Mouse (Mus musculus) megakaryocyte, adult 5-6 weeks (primary cell): ENCODE measurements around the gene Mindy3. TPM values are rescaled to one million over a fixed set of nuclear protein-coding genes. Genes with fewer than 3 reads are reported as not detected.
"Not testable (repeated sequence)": the region's sequence is repeated elsewhere in the genome, so short reads cannot be mapped to it uniquely, and the experiment has no call there.

Experiments
- ATAC-seq: 2 replicates; pipeline ENCODE4 v1.8.0; 2016; ENCODE audit warnings: mild to moderate bottlenecking, inconsistent platforms; ENCODE audit not compliant: poor library complexity, severe bottlenecking
- total RNA-seq, 2 experiments: library from RNA; stranded (forward) in 1 of 2; stranded (reverse) in 1 of 2; fragments of 153-499, 151-499 nt in 1 of 2; fragments of 221-1000, 200-1000 nt in 1 of 2; gene quantifications; 2 replicates each; pipeline versions ENCODE4 v1.2.3 to v1.2.4; 2015 to 2017

Gene Mindy3
- total RNA-seq (2015) (73.5 and 82.3 TPM in 2 replicates), total RNA-seq (2017) (33.0 and 35.3 TPM in 2 replicates)

DNA sequence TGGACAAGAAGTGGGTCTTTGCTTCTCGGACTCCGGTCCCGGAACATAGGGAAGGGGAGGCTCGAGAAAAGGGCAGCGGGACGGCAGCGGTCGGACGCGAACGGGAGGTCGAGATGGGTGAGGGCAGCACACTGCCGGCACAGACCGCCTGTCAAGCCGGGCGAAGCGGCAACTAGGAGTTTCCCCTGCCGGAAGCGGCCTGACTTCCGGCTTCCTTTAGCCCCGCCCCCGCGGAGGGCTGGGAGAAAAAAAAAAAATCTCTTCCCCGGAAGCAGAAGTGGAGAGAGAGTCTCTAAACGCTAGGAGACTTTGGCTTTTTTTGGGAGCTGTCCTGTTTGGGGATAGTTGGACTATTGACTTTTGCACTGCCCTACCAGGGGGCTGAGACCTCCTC is at the start of gene Mindy3:
Gene Mindy3, minus strand, starts transcription at position 209 of the 394 bp plus-strand sequence.
- ATAC-seq, result peak; percentile 95

DNA sequence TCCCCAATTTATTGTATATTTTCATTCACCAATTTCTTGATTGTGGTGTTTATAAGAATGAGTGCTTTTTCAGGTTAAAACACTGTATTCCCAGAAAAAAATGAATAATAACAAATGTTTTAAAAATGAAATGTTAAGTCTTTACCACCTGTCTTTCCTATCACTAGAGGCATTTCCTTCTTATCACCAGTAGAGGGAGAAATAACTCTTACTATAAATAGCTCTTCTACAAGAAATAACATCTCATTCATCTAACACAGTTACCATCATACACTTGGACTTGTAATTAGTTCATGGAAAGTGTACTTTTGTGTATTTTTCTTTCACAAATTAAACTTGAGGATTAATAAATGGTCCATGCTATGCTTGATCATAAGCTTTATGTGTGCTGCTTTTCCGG is 40.5 kb upstream of the Mindy3 start:
- no peak for ATAC-seq

DNA sequence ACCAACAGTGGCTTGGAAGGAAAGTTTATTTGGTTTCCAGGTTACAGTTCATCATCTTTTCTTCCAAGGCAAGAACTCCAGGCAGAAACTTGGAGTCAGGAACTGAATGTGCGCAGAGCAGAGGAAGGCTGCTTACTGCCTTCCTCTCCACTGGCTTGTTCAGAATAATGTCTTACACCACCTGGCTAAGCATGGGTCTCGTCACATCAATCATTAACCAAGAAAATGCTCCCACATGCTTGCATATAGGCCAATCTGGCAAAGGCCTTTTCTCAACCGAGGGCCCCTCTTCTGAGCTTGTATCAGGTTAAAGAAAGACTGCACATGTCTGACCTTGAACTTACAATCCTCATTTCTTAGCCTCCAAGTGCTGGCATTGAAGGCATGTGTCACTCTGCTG is 30.8 kb upstream of the Mindy3 start:
- ATAC-seq, result no peak

DNA sequence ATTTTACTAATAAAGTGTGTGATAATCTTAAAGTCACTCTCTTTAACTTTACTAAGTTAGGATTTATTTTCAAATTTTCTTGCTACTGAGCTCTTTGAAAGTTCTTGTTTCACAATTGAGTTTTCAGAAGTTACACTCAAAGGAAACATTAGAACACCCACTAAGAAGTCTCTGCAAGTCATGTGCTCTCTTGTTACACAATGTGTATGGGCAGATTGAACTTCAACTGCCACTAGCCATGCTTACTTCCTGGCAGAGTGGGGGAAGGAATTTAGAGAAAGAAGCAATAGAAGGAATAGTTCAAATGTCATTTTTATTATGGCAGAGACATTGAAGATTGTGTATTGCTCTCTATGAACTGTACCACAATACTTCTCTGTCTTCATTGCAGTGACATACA is 20.9 kb upstream of the Mindy3 start:
- ATAC-seq, result peak; percentile 90

DNA sequence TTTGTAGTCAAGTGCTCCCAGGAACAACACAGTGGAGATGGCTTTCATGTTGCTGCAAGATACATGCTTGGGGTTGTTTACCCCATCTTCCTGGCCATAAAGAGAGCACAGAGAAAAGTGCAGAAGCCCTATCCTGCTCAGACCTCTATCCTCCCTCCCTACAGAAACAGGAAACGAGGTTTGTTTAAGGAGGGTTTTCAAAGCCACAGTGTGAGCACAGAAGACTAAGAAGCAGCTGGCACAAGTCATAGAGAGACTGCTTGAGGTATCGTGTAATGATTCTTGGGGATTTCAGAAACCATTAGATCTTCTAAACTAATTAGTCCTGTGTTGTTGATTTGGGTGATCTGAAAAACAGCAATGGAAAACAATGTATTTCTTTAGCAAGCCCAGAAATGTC is 20.3 kb upstream of the Mindy3 start:
- peak; percentile 66 for ATAC-seq

DNA sequence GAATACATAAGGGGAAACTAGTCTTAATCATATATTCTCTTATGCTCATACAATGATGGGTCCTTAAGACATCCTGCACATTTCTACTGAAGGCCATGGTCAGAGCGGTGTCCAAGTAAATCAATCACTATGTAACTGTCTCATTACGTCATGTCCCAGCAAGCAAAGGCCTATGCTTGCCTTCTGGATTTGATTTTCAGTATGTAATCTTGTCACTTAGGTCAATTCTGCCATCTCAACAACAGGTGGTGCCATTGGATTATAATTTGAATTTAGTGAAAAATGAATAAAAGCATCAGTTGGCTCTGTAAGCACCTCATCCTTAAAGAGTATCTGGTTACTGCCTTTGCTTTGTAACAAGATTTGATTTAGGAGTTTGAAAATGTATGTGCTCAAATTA is 18.9 kb upstream of the Mindy3 start:
- peak; percentile 63 for ATAC-seq

DNA sequence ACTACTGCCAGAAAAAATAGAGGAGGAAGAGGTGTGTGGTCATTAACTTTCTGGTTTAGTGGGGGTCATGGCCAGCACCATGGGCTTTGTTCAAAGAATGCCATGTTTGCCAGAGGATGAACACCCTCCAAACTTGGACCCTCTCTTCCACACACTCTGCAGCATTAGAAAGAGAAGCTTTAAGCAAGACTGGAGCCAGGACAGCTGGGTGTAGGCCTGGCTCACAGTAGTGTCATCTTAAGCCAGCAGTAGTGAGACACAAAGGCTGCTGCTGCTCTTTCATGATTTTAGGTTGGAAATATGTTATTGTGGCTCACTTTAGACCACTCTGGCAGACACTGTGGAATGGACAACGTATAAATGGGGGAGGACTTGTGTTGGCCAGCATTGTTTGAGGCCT is 12.8 kb upstream of the Mindy3 start:
- no peak for ATAC-seq

DNA sequence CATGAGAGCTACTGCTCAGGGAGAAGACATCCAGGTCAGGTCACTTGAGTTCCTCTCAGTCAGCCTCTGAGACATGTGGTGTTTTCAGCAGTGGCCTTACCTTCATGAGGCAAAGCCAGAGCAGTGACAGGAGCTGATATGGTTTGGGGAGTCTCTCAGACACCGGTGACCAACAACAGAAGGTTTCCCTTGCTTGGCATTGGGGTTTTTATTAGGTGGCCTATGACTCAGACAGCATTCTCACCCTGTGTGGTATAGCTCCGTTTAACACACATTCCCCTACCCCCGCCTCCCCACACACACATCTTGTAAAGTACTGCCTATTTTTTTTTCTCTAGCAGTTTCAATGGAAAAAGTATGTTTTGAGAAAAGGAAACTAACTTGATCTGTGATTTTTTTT is 5.1 kb upstream of the Mindy3 start:
- no peak for ATAC-seq

DNA sequence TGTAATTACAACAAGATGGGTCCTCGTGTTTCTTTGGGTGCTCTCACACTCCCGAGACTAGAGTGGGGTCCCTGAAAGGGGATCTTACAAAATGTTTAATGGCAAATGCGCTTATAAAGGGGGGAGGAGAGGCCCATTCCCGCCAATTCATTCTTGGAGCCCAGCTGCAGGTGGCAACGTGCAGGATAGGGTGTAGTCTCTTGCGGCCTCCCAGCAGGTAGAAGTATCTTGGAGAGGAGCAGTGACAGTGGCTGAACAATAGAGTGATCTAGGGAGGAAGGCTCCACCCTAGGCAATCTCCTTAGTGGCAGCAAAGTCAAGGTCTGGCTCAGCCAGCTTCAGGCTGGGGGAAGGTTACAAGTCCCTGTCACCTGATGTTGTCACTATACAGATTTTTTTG is 4.2 kb upstream of the Mindy3 start:
- not testable (repeated sequence) for ATAC-seq

DNA sequence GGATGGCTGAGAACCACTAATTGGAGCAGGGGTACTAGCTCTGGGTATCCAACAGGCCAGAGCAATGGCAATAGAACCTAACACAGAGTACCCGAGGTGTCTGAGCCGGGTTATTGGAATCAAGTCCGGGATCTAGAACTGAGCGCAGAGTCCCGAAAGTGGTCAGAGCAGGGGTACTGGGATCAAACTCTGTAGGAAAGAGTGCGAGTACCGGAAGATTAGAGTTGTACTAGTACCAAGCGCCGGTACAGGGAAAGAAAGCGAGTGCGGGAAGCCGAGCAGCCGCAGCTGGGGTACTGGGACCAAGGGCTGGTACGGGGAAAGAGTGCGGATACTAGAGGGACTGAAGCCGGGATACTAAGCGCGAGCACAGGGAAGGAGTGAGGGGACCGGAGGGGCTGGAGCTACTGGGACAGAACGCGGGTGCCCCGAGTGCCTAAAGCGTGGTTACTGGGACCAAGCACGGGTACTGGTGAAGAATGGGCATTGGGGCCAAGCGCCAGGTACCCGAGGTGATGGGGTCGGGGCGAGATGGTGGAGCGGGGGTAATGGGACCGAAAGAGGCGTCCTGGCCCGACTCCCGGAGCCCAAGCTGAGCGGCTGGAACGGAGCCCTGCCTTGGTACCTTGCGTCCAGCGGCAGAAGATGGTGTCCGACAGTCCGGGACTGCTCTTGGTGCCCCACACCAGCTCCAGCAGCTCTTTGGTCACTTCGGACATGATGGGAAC is 572 bp downstream of the Mindy3 start:
- ATAC-seq, result peak; percentile 58

DNA sequence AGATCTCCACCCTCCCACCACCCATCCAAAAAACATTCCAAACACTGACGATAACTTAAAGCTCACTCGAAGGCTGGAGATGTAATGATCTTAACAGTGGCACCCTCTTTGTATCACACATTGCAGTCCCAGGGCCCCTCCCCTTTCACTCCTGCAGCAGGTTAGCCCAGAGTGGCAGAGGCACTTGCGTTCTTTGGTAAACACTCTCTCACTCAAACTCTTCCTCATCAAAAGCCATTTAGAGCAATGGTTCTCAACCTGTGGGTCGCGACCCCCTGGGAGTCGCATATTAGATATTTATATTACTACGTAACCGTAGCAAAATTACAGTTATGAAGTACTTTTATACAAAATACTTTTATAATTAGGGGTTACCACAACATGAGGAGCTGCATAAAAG is 1.1 kb downstream of the Mindy3 start:
- ATAC-seq, result peak; percentile 29

DNA sequence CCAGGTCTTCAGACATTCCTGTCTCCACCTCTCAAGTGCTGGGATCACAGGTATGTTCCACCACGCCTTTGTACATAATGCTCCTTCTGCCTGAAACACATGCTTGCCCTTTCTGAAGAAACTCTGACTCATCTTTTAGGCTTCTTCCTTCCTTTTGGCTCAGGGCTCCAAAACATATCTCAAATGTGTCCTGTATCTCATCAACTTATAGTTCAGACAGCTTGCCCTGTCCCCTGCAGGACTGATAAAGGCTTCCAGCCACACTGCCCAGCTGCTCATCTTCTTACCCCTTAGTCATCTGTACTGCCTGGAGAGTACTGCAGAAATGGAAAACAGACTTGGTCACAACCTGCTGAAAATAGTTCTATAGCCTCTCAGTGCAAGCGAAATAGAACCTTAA is 7.0 kb downstream of the Mindy3 start:
- no peak for ATAC-seq

DNA sequence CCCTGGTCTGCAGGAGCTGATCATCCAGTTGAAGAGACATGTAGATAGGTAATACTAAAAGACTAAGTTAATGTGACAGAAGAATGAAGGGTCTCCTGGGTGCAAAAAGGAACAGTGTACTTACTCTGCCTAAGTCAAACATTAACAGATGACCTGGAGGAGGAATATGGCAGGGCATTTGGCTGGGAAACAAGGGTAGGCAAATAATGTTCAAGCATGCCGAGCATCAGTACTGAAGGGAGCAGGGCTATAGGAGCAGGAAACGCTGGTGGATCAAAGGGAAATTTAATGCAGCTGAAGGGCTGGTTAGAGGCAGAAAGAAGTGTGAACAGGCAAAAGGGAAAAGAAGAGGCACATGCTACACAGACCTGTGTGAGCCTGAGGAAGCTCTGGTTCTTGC is 8.1 kb downstream of the Mindy3 start:
- no peak for ATAC-seq

DNA sequence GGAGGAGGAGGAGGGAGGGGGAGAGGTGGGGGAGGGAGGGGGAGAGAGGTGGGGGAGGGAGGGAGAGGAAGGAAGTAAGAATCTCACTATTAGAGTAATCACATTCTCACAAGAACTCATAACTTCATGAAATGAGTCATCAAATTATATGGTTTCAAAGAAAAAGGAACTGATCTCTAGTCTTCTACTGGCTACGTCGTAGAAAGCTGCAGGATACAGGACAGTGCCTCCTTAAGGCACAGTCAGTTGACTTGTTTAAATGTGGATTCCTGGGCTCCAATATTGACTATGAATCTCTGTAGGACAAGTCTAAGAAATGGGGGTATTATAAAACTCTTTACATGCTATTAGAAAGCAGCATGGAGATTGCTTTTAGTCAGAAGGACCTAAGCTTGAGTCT is 12.5 kb downstream of the Mindy3 start:
- peak; percentile 92 for ATAC-seq

DNA sequence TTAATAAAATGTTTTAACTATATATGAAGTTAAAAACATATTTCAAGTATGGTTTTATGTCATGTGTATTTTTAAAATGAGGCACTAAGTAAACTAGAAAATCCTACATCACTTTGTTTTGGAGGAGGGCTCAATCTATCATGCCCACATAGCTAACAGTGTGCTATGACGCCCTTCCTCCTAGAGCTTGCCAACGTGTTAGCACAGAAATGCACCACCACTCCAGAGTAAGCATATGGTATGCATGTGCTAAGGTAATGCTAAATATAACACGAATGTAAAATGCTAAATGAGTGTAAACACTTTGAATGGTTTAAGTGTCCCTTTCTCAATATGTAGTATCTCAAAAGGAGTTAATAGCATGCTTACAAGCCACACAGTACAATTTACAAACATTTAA is 16.8 kb downstream of the Mindy3 start:
- ATAC-seq, result no peak

DNA sequence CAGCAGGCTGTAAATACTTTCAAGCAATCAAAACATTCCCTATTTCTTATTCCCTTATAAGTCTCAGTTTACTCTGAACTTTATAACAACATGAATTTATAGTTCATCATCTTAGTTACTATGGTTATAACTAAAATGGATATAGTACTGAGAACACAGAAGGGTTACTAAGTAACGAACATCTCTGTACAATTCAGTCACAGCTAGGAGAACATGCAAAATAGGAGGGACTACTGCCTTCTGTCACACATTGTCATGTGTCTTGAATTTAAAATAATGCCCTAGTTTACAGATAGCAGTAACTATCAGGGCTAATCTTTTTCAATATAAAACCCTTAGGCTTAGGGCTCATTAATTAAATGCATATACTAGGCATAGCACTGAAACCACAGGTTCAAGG is 18.1 kb downstream of the Mindy3 start:
- ATAC-seq, result no peak

DNA sequence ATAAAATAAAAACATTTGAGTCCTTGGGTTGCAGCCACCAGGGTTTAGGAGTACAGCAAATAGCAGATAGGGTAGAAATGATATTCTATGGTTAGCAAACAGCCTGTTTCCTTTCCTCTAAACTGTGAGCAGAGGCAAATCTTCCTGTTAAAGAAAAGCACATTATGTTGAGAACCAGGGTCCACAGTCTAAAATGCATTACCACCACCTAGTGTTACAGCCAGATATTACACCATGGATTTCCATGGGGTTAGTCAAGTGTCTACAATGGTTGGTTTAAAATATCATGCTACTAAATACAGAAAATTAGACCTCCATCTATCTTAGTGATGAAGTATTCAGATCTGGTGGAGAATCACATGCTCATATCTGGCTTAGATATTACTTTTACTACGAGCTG is 30.2 kb downstream of the Mindy3 start:
- peak; percentile 85 for ATAC-seq

DNA sequence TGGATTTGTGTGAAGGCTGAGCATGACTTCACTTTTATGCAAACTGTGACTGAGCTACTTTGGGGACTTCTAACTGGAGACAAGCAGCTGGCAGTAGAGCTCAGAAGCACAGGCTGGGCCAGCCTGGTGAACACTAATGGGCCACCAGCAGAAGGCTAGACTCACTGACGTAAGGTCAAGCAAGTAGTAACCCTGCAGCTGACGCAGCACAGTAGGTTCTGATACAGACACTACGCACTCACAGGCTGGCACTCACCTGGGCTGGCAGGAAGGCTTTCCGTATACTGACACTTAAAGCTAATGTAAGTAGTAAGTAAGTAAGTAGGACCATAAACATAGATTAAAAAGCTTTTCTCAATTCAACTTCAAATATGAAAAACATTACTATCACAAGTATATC is 30.7 kb downstream of the Mindy3 start:
- no peak for ATAC-seq

DNA sequence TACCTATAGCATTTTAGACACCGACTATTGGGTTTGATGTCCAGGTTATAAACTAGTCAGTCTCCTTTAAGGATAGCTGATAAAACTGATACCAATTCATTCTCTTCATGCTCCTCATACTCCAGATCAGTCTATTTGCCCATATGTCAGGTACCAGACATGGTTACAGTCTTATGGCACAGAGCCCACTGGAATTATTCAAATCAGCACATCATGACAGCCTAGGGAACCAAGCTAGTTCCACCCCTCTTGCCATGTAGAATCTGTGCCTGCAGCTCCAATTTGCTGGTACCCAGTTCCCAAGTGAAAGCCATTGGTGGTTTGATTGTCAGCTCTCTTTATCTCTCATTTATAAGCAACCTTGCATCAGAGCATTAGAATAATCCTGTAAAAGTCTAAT is 34.9 kb downstream of the Mindy3 start:
- ATAC-seq, result no peak

DNA sequence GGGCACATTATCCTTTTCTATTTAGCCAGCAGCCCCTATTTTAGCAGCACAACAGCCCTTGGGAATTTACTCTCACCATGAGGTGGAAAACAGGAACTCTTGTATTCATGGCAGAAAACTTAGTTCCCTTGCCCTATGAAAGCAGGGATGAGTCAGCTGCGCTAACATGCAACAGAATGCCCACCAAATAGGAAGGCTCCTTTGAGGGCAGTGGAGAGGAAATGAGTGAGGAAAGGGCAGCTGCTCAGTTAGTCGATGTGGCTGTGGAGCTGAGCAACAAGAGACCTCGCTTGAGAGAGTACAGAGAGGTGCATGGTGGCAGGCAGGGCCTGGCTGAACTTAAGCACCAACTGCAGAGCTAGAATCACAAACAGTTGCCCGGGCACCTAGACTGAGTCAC is 36.6 kb downstream of the Mindy3 start:
- peak; percentile 62 for ATAC-seq

DNA sequence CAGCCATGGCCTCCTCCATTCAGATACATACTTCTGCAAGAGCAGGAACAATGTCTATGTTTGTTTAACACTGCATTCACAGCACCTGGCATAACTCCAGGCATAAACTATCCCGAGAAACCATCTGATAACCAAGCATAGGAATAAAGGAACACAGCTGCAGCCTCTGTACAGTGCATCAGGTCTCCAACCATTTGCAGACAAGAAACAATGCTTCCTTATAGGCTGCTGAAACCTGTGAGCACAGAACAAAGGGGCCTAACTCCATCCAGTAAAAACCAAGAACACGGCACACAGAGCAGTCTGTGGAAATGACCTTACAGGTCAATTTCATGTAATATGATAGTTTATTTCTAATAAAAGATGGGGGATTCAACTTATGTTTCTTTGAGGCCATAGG is 39.0 kb downstream of the Mindy3 start:
- no peak for ATAC-seq

DNA sequence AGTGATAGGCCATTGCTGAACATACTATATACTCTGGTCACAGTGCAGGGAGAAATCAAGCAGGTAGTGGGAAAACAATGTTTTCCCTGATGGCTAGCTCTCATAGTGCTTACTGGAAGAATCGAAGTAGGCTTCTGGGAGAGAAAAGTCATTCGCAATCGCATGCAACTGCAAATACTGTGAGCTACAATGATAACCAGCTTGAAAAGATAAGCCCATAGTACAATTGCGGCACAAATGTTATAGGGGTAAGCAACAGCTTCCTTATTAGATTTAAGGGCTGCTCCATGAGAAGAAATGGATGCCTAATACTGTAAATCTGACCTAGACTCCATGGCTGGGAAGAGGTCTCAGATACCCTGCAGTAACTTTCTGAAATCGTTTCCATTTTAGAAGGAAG is 40.7 kb downstream of the Mindy3 start:
- ATAC-seq, result no peak

DNA sequence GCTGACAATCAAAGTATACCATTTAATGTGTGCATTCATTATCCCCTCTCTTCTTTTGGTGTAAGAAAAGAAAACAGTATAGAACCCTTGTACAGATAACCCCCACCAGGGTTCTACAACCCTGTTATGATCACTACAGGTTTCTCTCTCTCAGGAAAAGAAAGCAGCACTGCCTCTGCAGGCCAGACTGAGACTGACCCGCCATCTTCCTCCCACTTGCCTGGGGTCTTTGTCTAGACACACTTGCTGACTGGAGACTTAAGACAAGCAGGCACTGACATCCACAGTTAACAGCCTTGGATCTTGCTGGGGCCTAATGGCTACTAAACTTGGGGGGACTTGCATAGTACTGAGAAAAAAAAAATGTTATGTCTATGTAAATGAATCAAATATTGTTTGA is 42.2 kb downstream of the Mindy3 start:
- no peak for ATAC-seq
